Mouse (Mus musculus) olfactory bulb, adult 2 months (tissue): ENCODE measurements around the gene Nmt1. TPM values are rescaled to one million over a fixed set of nuclear protein-coding genes. Genes with fewer than 3 reads are reported as not detected.

Source experiments
- H3K27ac ChIP-seq: fragments of 200-500 bp; 2 replicates; pipeline ENCODE4 v1.5.1; 2012; ENCODE audit warnings: low read depth, low read length; ENCODE audit not compliant: insufficient read depth
- H3K4me1 ChIP-seq: fragments of 200-500 bp; 2 replicates; pipeline ENCODE4 v1.6.1; 2012; ENCODE audit warnings: low read length; ENCODE audit not compliant: control insufficient read depth, insufficient read depth
- H3K4me3 ChIP-seq: fragments of 200-500 bp; 2 replicates; pipeline ENCODE4 v1.5.1; 2012; ENCODE audit warnings: mild to moderate bottlenecking, low read depth, low read length, moderate library complexity; ENCODE audit not compliant: insufficient read depth
- CTCF ChIP-seq: fragments of 200-500 bp; IDR thresholded peaks from 2 replicates; pipeline ENCODE4 v1.5.1; 2012; ENCODE audit warnings: low read depth, mild to moderate bottlenecking, low read length, moderate library complexity; ENCODE audit not compliant: insufficient read depth
- POLR2A ChIP-seq: fragments of 200-500 bp; IDR thresholded peaks from 2 replicates; pipeline ENCODE4 v1.6.1; 2012; ENCODE audit warnings: mild to moderate bottlenecking, low read depth, low read length, moderate library complexity; ENCODE audit not compliant: insufficient read depth
- WGBS: fragments of 180-500 bp; shearing (Covaris S2); methylation state at CpG from one replicate; pipeline ENCODE4 v1.1.7; 2018; 5-methylcytosine and 5-hydroxymethylcytosine counted together
- polyA plus RNA-seq: library from polyadenylated mRNA; stranded (reverse); fragments of >200 nt; gene quantifications from 2 replicates; pipeline ENCODE4 v1.2.4, GENCODE M21; 2012; ENCODE audit warnings: low replicate concordance; ENCODE audit not compliant: missing spikeins, insufficient read depth, insufficient read length

Gene Nmt1
- polyA plus RNA-seq, 1 experiment, result 557 TPM

DNA sequence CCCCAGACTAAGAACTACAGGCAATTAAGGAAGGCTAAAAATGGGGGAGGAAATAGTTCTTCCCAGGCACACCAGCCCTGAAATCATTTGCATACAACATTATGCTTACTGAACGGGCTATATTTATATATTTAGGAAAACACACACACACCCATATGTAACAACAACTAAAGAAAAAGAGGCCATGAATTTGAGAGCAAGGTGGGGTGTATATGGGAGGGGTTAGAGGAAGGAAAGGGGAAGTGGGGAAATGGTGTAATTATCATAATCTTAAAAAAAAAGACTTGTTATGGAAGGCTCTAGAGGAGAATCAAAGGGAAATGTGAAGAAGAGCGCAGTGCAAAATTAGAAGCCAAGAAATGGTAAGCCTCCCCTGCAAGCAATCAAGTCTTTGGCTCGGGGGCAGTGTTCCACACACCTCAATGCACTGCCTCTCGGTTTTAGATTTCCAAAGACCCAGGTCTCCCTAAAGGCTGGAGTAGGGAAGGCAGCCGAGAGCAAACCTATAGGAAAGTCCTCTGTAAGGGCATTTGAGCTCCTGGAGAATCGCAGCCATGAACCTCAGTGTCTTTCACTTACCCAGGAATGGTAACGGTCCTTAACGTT lies 317 bp upstream of the Nmt1 start:
- 8% methylated on average over 8 of the region's 8 CpGs for WGBS
- Histone ChIP-seq H3K4me3 (peak overlapping the region; percentile 59), H3K4me1 (peaks cover 9% of the 10 kb centered on the region), H3K27ac (peak overlapping the region; percentile 84)
- TF ChIP-seq POLR2A, result no peak
- no peak for TF ChIP-seq CTCF

GRCm38 (mm10) chr11:103033030-103033429 lies 5.0 kb downstream of the Nmt1 start:
- TF ChIP-seq POLR2A (no peak), CTCF (no peak)
- Histone ChIP-seq H3K4me1 (peaks cover 44% of the 10 kb centered on the region), H3K4me3 (no peak overlapping the region), H3K27ac (peak overlapping the region; percentile 89)
- WGBS, result 16% methylated on average over 3 of the region's 3 CpGs

- Histone ChIP-seq H3K27ac (peak overlapping the region; percentile 60), H3K4me3 (no peak overlapping the region), H3K4me1 (peaks cover 48% of the 10 kb centered on the region)
- 35% methylated on average over 6 of the region's 6 CpGs for WGBS
- no peak for TF ChIP-seq POLR2A
- TF ChIP-seq CTCF, result no peak
Measured at GRCm38 (mm10) chr11:103035007-103035406, 7.0 kb downstream of the Nmt1 start.

- Histone ChIP-seq H3K4me3 (no peak overlapping the region), H3K27ac (peak overlapping the region; percentile 90), H3K4me1 (peaks cover 52% of the 10 kb centered on the region)
- 39% methylated on average over 8 of the region's 8 CpGs for WGBS
- TF ChIP-seq POLR2A (no peak), CTCF (no peak)
Measured at GRCm38 (mm10) chr11:103036881-103037465, 9.0 kb downstream of the Nmt1 start.

DNA sequence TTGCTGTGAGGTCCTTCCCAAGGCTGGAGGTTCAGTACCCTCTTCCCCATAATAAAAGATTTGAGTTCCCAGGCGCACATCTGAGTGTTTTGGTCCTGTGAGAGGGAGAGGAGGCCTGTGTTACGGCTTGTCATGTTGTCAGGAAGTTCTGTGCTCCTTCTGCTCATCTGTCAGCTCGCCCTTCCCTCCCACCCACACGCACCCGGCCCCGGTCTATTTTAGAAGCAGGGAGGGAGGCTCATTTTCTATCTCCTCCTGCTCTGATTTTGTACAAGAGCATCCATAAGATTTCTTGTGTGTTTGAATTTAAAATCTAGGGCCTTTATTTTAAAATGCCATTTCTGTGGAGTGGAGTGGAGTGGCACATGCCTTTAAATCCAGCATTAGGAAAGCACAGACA lies 10.0 kb downstream of the Nmt1 start:
- WGBS, result 36% methylated on average over 6 of the region's 6 CpGs
- Histone ChIP-seq H3K4me1 (peaks cover 53% of the 10 kb centered on the region), H3K27ac (peak overlapping the region; percentile 94), H3K4me3 (no peak overlapping the region)
- TF ChIP-seq POLR2A, result no peak
- no peak for TF ChIP-seq CTCF

DNA sequence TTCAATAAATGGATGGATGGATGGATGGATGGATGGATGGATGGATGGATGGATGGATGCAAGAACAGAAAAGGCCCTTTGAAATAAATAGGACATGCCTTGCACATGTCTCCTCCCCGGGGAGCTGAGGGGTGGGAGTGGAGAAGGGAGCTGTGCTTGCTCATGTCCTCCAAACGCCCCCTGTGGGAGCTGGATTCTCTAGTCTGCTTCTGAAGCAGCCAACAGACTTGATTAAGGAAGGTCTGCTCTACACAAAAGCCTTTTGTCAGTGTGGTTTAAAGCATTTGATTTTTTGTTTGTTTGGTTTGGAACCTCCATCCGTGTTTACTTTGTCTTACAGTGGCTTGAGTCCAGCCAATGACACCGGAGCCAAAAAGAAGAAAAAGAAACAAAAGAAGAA lies 14.8 kb downstream of the Nmt1 start:
- TF ChIP-seq CTCF (no peak), POLR2A (no peak)
- Histone ChIP-seq H3K4me3 (no peak overlapping the region), H3K4me1 (peaks cover 34% of the 10 kb centered on the region), H3K27ac (peak overlapping the region; percentile 93)
- WGBS, result 14% methylated on average over 4 of the region's 4 CpGs

DNA sequence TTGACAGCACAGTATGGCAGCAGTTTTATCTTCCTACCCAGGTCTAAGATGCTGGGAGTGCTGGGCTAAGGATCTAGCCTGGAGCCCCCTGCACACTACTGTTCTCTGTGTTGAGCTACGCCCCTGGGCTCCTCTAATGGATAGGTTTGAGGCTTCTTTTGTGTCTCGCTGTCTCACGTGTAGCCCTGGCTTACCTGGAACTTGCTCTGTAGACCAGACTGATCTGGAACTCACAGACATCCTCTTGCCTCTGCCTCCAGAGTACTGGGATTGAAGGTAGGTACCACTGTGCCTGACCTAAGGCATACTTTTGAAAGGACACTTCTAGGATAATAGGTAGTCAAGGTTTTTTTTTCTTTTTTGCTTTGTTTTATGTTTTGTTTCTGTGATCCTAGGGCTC lies 16.0 kb downstream of the Nmt1 start:
- Histone ChIP-seq H3K4me1 (peaks cover 29% of the 10 kb centered on the region), H3K27ac (no peak overlapping the region), H3K4me3 (no peak overlapping the region)
- 90% methylated on average over 3 of the region's 3 CpGs for WGBS
- TF ChIP-seq POLR2A (no peak), CTCF (no peak)

DNA sequence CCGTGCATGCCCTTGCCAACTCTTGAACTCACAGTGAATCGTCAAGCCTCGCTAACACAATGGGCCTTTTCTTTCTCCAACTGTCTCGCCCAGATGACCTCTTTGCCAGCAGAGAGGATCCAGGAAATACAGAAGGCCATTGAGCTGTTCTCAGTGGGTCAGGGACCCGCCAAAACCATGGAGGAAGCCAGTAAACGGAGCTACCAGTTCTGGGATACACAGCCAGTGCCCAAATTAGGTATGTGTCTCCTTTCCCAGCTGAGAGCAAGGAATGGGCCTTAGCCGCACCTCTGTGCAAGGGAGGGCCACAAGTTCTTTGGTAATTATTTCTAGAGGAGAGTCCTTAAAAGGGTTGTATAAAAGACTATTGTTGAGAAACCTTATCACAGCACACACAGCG lies 18.3 kb downstream of the Nmt1 start:
- Histone ChIP-seq H3K27ac (no peak overlapping the region), H3K4me3 (no peak overlapping the region), H3K4me1 (peaks cover 28% of the 10 kb centered on the region)
- no peak for TF ChIP-seq CTCF
- TF ChIP-seq POLR2A, result no peak
- WGBS, result 31% methylated on average over 8 of the region's 8 CpGs

- Histone ChIP-seq H3K4me3 (no peak overlapping the region), H3K4me1 (peaks cover 27% of the 10 kb centered on the region), H3K27ac (no peak overlapping the region)
- TF ChIP-seq CTCF, result no peak
- TF ChIP-seq POLR2A, result no peak
- WGBS, result 93% methylated on average over 5 of the region's 5 CpGs
Measured at GRCm38 (mm10) chr11:103049611-103050010, 21.6 kb downstream of the Nmt1 start.
